Mouse (Mus musculus): Measurements from ENCODE around the gene Bckdk.
"Not testable (repeated sequence)": the region's sequence is repeated elsewhere in the genome, so short reads cannot be mapped to it uniquely, and the experiment has no call there.

The Bckdk gene

DNA sequence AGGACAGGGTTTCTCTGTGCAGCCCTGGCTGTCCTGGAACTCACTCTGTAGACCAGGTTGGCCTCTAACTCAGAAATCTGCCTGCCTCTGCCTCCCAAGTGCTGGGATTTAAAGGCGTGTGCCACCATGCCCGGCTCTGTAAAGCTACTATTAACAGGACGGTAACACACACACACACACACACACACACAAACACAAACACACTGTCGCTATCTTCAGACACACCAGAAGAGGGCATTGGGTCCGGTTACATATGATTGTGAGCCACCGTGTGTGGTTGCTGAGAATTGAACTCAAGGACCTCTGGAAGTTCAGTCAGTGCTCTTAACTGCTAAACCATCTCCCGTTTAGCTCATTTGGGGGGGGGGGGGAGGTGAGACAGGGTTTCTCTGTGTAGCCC lies 8.0 kb upstream of the Bckdk start:
- DNase-seq (ENCODE audit: low read depth, low spot score) = not testable (repeated sequence)

DNA sequence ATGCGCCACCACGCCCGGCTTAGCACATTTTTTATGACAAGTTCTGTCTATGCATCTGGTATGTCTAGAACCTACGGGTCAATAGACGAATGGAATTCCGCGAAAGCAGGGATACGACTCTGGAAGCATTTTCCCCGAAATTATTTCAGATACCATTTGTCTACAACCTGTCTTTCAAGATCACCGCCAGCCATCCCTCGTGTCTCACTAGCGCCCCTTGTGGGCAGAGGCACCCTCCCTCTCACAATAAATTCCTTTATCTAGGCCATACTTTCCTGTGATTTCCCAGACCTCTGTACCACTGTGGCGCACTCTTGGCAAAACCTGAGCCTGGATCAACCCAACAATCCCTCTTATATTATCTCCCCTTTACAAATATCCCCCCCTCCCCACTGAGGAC lies 7.5 kb upstream of the Bckdk start:
- no peak for DNase-seq (ENCODE audit: low read depth, low spot score)

- DNase-seq (ENCODE audit: low read depth, low spot score) = no peak
These were observed 6.3 kb upstream of the Bckdk start for GRCm38 (mm10) chr7:127897542-127897941.

DNA sequence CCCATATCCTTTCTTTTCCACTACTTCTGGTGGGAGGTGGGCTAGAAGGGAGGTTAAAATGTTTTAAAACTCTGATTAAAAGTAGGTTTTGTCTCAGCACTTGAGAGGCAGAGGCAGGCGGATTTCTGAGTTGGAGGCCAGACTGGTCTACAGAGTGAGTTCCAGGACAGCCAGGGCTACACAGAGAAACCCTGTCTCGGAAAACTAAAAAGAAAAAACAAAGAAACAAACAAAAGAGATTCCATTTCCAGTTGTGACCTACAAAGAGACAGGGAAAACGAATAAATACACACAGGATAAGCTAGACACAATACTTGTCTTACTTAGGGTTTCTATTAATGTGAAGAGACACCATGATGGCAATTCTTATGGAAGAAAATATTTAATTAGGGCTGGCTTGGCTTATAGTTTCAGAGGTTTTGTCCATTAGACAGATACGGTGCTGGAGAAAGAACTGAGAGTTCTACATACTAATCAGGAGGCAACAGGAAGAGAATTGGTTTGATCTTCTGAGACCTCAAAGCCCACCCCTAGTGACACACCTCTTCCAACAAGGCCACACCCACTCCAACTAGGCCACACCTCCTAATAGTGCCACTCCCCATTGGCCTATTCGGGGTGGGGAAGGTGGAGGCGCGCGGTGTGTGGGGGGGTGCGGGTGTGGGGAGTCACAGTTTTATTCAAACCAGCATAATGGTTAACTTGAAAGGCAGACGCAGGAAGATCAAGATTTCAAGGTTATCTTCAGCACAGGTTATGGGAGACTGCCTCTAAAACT lies 5.5 kb upstream of the Bckdk start:
- no peak for DNase-seq (ENCODE audit: low read depth, low spot score)

- no peak for DNase-seq (ENCODE audit: low read depth, low spot score)
These were observed 3.9 kb upstream of the Bckdk start for GRCm38 (mm10) chr7:127899997-127900396.

DNA sequence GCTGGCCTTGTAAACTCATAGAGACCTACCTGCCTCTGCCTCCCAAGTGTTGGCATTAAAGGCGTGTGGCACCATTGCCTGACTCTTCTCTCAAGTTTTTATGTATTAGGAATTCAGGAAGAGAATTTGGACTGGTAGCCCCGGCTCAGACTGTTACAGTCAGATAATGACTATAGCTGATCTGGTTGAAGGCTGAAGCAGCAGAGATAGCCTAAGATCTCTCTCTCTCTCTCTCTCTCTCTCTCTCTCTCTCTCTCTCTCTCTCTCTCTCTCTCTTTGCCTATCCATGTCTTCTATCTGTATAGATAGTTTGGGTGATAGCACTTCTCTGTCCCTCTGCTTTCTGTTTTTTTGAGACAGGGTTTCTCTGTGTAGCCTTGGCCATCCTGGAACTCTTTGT lies 2.1 kb upstream of the Bckdk start:
- DNase-seq (ENCODE audit: low read depth, low spot score) = no peak

- no peak for DNase-seq (ENCODE audit: low read depth, low spot score)
These were observed 4.1 kb downstream of the Bckdk start for GRCm38 (mm10) chr7:127907939-127908338.

DNA sequence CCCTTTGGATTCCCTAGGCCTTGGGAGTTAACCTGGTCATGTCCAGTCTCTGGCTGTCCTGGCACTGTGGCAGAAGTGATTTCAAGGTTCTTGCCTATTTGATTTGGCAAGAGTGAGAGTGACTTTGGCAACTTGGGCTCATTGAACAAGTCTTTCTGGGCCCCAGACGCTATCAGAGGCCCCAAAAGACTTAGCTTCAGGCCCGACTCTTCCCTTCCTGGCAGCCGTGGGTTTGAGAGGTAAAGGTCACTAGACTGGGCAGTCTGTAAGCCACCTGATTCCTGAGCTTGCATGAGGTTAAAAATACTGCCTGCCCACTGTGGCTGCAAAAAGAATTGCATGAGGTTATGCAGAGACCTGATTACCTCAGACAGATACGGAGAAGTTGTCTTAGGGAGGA lies 4.8 kb downstream of the Bckdk start:
- peak; percentile 83 for DNase-seq (ENCODE audit: low read depth, low spot score)

DNA sequence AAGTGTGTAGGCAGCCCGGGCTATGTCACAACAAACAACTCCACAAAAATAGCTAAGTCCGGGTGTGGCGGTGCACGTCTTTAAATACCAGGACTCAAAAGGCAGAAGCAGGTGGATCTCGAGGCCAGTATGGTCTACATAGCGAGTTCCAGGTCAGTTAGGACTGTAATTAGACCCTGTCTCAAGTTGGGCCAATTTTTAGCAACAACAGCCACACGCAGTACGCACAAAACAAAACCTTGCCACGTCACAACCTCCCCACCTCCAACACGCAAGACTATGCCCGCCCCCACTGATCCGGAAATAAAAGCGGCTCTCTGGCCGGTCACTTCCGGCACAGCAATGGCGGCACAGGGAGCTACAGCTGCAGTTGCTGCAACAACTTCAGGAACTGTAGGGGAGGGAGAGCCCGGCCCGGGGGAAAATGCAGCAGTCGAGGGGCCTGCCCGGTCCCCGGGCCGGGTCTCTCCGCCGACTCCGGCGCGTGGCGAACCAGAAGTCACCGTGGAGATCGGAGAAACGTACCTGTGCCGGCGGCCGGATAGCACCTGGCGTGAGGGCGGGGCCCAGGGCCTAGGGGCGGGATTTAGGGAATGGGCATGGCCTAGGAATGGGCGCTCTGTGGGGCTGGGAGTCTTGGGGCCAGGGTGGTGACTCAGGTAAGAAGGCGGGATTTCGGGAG lies 8.4 kb downstream of the Bckdk start, which contains the start of gene Kat8:
TSS of gene Kat8 (plus strand) at position 327 of the 682 bp plus-strand sequence.
- peak; percentile 91 for DNase-seq (ENCODE audit: low read depth, low spot score)

GRCm38 (mm10) chr7:127912938-127913337 lies 9.1 kb downstream of the Bckdk start:
- DNase-seq (ENCODE audit: low read depth, low spot score) = no peak

- DNase-seq (ENCODE audit: low read depth, low spot score) = no peak
These were observed 11.4 kb downstream of the Bckdk start for GRCm38 (mm10) chr7:127915293-127915692.

DNA sequence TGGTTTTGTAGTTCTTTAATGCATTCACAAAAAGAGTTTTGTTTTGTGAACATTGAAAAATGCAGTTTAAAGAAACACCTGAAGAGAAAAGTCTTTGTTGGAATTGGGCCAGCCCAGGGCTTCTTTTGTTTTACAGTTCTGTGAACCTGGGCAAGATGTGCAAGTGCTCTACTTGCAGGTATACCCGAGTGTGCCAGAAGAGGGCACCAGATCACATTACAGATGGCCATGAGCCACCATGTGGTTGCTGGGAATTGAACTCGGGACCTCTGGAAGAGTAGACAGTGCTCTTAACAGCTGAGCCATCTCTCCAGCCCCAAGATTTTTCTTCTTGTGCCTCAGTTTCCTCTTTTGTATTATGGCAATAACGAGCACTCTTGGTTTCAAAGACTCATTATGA lies 14.3 kb downstream of the Bckdk start:
- no peak for DNase-seq (ENCODE audit: low read depth, low spot score)

DNA sequence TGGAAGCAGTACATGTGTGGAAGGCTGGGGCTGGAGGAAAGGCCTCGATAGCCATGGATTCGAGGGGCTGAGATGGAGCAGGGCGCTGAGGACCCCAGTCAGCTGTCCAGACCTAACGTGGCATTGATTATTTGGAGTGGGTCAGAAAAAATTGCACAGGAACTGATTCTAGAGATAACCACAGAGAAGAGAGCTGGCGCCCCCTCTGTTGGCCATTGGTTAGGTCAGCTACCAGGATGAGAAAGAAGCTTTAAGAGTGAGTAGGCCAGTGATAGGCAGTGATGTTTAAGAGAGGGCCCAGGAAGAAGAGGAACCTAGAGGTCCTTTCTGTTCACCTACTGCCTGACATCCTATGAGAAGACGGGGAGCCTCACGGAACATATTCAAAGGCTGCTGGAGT lies 15.4 kb downstream of the Bckdk start:
- DNase-seq (ENCODE audit: low read depth, low spot score) = no peak

- no peak for DNase-seq (ENCODE audit: low read depth, low spot score)
These were observed 17.6 kb downstream of the Bckdk start for GRCm38 (mm10) chr7:127921516-127921915.

DNA sequence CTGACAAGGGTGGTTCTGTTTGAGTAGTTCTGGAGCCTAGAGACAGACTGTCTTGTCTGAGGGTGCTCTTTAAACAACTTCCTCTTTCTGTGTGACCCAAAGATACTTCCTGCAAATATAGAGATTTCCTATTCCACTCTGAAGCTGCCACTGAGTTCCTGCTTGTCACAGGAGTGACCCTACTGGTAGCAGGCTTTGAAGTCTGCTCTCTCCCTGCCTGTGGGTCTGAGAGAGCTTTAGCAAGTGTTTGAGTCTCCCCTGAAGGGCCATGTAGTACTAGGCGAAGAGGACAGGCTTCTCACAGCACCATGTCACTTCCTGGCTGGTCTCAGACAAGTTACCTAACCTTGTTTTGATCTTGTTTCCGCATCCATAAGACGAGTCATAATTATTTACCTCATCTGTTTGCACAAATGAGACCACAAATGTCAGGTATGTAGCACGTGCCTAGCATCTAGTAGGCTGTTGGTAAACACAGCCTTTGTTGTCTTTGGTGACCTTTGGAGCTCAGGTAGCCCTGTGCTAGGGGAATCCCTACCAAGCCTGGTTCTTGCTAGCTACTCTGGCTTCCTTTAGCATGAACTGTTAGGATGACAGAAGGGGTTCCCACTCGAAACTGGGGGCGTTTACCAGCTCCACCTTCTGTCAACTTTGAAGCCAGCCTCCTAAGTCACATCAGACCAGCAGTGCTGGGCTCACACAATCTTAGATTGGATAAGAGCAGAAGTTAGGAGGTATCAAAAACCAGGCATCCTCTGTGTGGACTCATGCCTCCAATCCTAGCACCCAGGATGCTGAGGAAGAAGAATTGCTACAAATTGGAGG lies 18.8 kb downstream of the Bckdk start:
- DNase-seq (ENCODE audit: low read depth, low spot score) = no peak

DNA sequence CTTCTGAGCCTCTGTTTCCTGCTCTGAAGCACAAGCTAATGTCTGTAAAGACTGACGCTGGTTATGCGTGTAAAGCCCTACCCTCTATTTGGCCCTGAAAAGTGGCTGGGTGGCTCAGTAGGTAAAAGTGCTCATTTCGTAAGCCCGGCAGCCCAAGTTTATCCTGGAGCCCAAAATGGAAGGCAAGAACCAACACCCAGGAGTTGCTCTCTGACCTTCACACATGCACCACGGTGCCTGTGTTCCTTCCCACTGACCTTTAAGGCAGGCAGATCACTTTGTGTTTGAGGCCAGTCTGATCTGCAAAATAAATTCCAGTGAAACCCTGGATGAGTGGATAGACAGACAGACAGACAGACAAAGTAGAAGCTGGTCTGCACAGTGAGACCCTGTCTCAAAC lies 19.8 kb downstream of the Bckdk start:
- DNase-seq (ENCODE audit: low read depth, low spot score) = no peak

DNA sequence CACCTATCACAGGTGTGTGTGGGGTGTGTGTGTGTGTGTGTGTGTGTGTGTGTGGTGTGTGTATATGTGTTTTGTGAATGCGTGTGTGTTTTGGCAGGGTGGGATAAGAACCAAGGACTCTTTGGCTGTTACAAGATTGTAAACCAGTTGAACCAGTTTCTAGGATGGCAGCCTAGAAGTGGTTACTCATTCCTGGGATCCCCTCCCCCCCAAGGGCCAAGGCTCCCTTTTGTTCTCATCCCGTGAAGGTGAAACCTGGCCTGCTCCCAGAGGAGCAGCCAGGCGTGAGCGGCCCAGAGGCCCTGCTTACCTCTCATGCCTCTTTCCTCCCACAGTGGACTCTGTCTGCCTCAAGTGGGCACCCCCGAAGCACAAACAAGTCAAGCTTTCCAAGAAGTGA lies 21.4 kb downstream of the Bckdk start:
- no peak for DNase-seq (ENCODE audit: low read depth, low spot score)

DNA sequence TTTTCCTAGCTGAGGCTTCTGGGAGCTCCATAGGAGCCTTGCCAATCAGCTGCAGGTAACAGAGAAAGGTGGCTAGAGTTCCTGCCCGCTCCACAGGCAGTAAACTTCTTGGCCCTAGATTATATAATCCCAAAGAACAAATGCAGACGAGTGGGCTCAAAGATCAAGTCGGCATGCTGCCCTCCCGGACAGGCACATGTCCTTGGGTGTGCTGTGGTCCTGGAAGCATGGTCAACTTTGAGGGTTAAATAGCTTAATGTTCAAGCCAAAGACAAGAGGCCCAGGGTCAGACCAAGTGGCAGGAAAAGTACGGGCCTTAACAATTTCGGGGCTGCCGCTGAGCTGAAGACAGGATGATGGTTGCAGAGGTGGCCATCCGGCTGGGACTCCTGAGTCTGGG lies 22.2 kb downstream of the Bckdk start:
- no peak for DNase-seq (ENCODE audit: low read depth, low spot score)

- no peak for DNase-seq (ENCODE audit: low read depth, low spot score)
These were observed 23.0 kb downstream of the Bckdk start for GRCm38 (mm10) chr7:127926846-127927245.

- DNase-seq (ENCODE audit: low read depth, low spot score) = no peak
These were observed 23.8 kb downstream of the Bckdk start for GRCm38 (mm10) chr7:127927726-127928125.

DNA sequence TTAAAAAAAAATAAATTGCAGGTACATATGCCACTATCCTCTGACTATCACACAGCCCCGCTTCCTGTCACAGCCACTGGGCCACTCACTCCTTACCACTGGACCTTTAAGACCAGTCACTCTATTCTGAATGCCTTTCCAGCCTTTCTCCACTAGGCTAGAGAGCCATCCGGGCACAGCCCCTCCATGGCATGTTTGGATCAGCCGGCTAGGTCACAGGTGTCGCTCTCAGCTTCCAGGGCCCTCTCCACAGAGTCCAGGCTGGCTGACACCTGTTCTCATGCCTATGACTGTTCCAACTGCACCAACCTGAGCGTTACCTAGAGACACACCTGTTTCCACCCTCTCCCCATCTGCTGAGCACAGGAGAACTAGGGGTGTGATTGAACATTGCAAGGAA lies 24.7 kb downstream of the Bckdk start:
- DNase-seq (ENCODE audit: low read depth, low spot score) = no peak

DNA sequence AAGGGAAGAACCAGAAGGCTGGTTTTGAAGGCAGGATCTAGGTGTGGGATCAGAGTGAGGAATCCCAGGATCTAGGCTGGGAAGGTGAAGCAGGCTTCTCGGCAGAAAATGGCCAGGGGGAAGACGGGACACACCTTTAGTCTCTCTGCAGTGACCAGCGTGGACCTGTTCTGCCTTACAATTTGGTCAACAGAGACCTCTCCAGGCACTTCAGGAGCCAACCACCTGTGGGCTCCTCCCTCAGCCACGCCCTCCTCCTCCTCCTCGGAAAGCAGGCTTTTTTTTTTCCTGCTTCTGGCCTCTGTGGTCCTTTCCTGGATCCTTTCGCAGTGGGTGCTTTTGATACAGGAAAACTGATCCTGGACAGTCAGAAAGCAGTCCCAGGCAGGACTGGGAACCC lies 26.0 kb downstream of the Bckdk start, which contains the start of gene Prss8:
TSS of gene Prss8 (minus strand) at position 182 of the 400 bp plus-strand sequence.
- DNase-seq (ENCODE audit: low read depth, low spot score) = no peak
